Mouse (Mus musculus) embryo, embryonic 10.5 days (tissue): Measurements from ENCODE around the gene Ppp1r9b.

Experiments
- DNase-seq: peaks from one replicate; pipeline ENCODE4 v3.0.0-alpha.2; 2015; ENCODE audit warnings: low spot score

Ppp1r9b gene

DNA sequence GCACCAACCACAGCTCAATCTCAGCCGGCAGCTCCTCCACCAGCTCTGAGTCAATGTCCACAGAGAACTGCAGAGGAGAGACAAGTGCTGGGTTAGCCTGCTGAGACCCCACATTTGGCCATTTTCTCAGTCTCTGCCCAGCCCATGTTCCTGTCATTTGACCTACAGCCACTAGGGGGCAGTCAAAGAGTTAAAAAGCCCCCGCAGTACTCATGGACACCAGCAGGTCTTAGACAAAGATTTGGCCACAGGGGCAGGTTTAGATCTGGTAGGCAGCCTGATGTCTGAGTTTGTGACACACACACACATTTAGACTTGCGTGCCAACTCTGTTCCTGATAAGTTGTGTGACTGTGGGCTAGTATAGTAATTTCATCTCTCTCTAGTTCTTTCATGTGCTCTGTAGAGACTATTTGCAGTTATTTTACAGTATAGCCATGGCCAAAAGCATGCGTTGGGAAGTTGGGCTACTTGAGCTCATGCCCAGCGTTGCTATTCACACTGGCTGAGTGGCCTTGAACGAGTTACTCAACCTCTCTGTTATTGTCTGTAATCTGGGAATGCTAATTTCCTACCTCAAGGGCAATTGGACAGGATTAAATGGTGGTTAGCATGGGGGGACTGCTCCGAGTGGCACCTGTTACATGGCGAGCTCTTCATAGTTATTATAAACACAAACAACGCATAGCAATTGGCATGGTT is 56.3 kb downstream of the Ppp1r9b start:
- DNase-seq, result peak; percentile 90

DNA sequence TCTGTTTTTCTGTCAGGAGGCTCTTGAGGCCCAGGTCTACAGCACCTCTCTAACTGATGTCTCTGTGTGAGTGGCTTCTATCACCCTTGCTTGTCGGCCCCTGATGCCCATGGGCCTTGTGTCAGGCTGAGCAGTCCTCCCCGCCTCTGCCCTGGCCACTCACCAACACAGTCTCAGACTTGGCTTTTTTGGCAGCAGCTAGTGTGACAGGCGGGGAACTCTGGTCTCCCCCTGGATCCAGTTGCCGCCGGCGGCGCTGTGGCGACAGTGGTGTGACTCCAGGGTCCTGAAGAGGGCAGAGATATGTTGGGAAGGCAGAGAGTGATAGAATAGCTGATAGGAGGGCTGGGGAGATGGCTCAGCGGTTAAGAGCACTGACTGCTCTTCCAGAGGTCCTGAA is 62.2 kb downstream of the Ppp1r9b start:
- no peak for DNase-seq
